Mouse (Mus musculus): ENCODE measurements around the gene Magi2.

DNA sequence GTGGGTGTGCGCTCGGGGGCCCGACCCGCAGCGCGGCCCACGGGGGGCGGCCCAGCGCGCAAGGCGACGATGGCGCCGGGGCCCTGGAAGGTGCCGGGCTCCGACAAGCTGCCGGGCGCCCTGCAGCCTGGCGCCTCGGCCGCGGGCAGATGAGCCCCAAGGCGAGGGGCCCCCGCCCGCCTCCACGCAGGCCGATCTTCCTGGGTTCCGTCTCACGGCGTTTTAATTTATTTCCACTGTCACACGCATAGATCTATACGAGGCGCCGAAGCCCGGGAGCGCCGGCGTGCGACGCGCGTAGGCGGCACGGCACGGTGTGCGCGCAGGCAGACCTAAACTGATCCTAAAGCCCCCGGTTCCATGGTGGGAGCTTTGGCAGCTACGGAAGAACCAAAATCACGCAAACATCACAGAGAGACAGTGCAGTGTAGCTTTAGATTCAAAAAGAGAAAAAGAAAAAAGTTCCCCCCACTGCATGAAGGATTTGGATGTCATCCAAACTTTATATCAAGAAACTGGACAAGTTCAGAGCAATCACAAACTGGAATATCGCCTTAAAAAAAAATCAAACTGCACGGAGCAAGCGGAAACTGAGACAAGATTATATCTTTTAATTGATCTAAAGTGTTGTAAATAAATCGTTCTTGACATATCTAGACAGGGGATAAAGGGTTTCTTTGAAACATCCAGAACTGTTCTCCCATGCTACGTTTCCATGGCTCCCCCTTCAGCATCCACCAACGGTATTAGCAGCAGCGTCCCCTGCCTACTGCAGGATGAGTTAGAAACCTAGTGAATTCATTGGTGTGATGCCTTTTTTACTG is 1475.9 kb downstream of the Magi2 start:
- TF ChIP-seq CTCF (IDR thresholded peaks at IDR 0.05; ENCODE audit: extremely low read depth, insufficient read length, insufficient replicate concordance, low read depth, low read length) (no peak), POLR2A (IDR thresholded peaks at IDR 0.05; ENCODE audit: low read depth, low read length) (no peak)
